Mouse (Mus musculus): ENCODE measurements around the gene Rpp40. TPM values are rescaled to one million over a fixed set of nuclear protein-coding genes. Genes with fewer than 3 reads are reported as not detected.

Rpp40 gene
- polyA plus RNA-seq (2012; rRNA removed), result 4.5 and 4.9 TPM in 2 replicates

- H3K4me3 ChIP-seq (ENCODE audit: control insufficient read depth, low read depth, low read length), result peak within 1 kb of the TSS; percentile 93
- H3K36me3 ChIP-seq (ENCODE audit: control insufficient read depth, insufficient read depth, low read length), result no peaks in the 10 kb centered on the region
- peak within 1 kb of the TSS; percentile 71 for H3K27ac ChIP-seq (ENCODE audit: control insufficient read depth, insufficient read depth, low read depth, low read length)
- no peaks in the 10 kb centered on the region for H3K27me3 ChIP-seq (ENCODE audit: control insufficient read depth, insufficient read depth, low read length)
- TF ChIP-seq CTCF (IDR thresholded peaks at IDR 0.05; ENCODE audit: control insufficient read depth, insufficient read depth, insufficient replicate concordance, low read depth, low read length) (no peak), POLR2A (IDR thresholded peaks at IDR 0.05; ENCODE audit: control insufficient read depth, low read depth, low read length) (no peak; the same call in 1 of the 2 replicates)
- no peaks in the 10 kb centered on the region for H3K4me1 ChIP-seq (ENCODE audit: control insufficient read depth, insufficient read depth, low read length)
Observed at GRCm38 (mm10) chr13:35905879-35906481, at the start of gene Rpp40. Gene Rpp40 (minus strand): TSS chr13:35906359.

GRCm38 (mm10) chr13:35949814-35950455, 43.8 kb upstream of the Rpp40 start:
- TF ChIP-seq POLR2A (IDR thresholded peaks at IDR 0.05; ENCODE audit: control insufficient read depth, low read depth, low read length), result no peak
- no peak for TF ChIP-seq CTCF (IDR thresholded peaks at IDR 0.05; ENCODE audit: control insufficient read depth, insufficient read depth, insufficient replicate concordance, low read depth, low read length)
- Histone ChIP-seq H3K27me3 (ENCODE audit: control insufficient read depth, insufficient read depth, low read length) (no peaks in the 10 kb centered on the region), H3K4me3 (ENCODE audit: control insufficient read depth, low read depth, low read length) (no peak overlapping the region), H3K36me3 (ENCODE audit: control insufficient read depth, insufficient read depth, low read length) (no peaks in the 10 kb centered on the region), H3K4me1 (ENCODE audit: control insufficient read depth, insufficient read depth, low read length) (peaks cover 3% of the 10 kb centered on the region; the same call in 1 of the 2 replicates), H3K27ac (ENCODE audit: control insufficient read depth, insufficient read depth, low read depth, low read length) (no peak overlapping the region)

- Histone ChIP-seq H3K27ac (ENCODE audit: control insufficient read depth, insufficient read depth, low read depth, low read length) (no peak overlapping the region), H3K4me1 (ENCODE audit: control insufficient read depth, insufficient read depth, low read length) (peaks cover 3% of the 10 kb centered on the region; the same call in 1 of the 2 replicates), H3K4me3 (ENCODE audit: control insufficient read depth, low read depth, low read length) (peak overlapping the region; percentile 42; the same call in 1 of the 2 replicates), H3K36me3 (ENCODE audit: control insufficient read depth, insufficient read depth, low read length) (no peaks in the 10 kb centered on the region), H3K27me3 (ENCODE audit: control insufficient read depth, insufficient read depth, low read length) (no peaks in the 10 kb centered on the region)
- TF ChIP-seq POLR2A (IDR thresholded peaks at IDR 0.05; ENCODE audit: control insufficient read depth, low read depth, low read length), result no peak
- peak; percentile 45; the same call in 1 of the 2 replicates for TF ChIP-seq CTCF (IDR thresholded peaks at IDR 0.05; ENCODE audit: control insufficient read depth, insufficient read depth, insufficient replicate concordance, low read depth, low read length)
Observed at GRCm38 (mm10) chr13:35947354-35948000, 41.3 kb upstream of the Rpp40 start.

GRCm38 (mm10) chr13:35946659-35947353, 40.6 kb upstream of the Rpp40 start:
- peak overlapping the region; percentile 26 for H3K4me3 ChIP-seq (ENCODE audit: control insufficient read depth, low read depth, low read length)
- H3K4me1 ChIP-seq (ENCODE audit: control insufficient read depth, insufficient read depth, low read length), result peaks cover 3% of the 10 kb centered on the region; the same call in 1 of the 2 replicates
- TF ChIP-seq POLR2A (IDR thresholded peaks at IDR 0.05; ENCODE audit: control insufficient read depth, low read depth, low read length) (no peak), CTCF (IDR thresholded peaks at IDR 0.05; ENCODE audit: control insufficient read depth, insufficient read depth, insufficient replicate concordance, low read depth, low read length) (no peak)
- no peak overlapping the region for H3K27ac ChIP-seq (ENCODE audit: control insufficient read depth, insufficient read depth, low read depth, low read length)
- H3K36me3 ChIP-seq (ENCODE audit: control insufficient read depth, insufficient read depth, low read length), result no peaks in the 10 kb centered on the region
- H3K27me3 ChIP-seq (ENCODE audit: control insufficient read depth, insufficient read depth, low read length), result no peaks in the 10 kb centered on the region

GRCm38 (mm10) chr13:35940934-35941333, 34.8 kb upstream of the Rpp40 start:
- Histone ChIP-seq H3K27me3 (ENCODE audit: control insufficient read depth, insufficient read depth, low read length) (no peaks in the 10 kb centered on the region), H3K27ac (ENCODE audit: control insufficient read depth, insufficient read depth, low read depth, low read length) (no peak overlapping the region), H3K4me3 (ENCODE audit: control insufficient read depth, low read depth, low read length) (no peak overlapping the region), H3K4me1 (ENCODE audit: control insufficient read depth, insufficient read depth, low read length) (peaks cover 2% of the 10 kb centered on the region), H3K36me3 (ENCODE audit: control insufficient read depth, insufficient read depth, low read length) (no peaks in the 10 kb centered on the region)
- no peak for TF ChIP-seq POLR2A (IDR thresholded peaks at IDR 0.05; ENCODE audit: control insufficient read depth, low read depth, low read length)
- no peak for TF ChIP-seq CTCF (IDR thresholded peaks at IDR 0.05; ENCODE audit: control insufficient read depth, insufficient read depth, insufficient replicate concordance, low read depth, low read length)

GRCm38 (mm10) chr13:35939871-35940665, 33.9 kb upstream of the Rpp40 start:
- H3K36me3 ChIP-seq (ENCODE audit: control insufficient read depth, insufficient read depth, low read length), result no peaks in the 10 kb centered on the region
- H3K27ac ChIP-seq (ENCODE audit: control insufficient read depth, insufficient read depth, low read depth, low read length), result no peak overlapping the region
- H3K4me1 ChIP-seq (ENCODE audit: control insufficient read depth, insufficient read depth, low read length), result peaks cover 2% of the 10 kb centered on the region
- H3K4me3 ChIP-seq (ENCODE audit: control insufficient read depth, low read depth, low read length), result no peak overlapping the region
- TF ChIP-seq POLR2A (IDR thresholded peaks at IDR 0.05; ENCODE audit: control insufficient read depth, low read depth, low read length) (no peak), CTCF (IDR thresholded peaks at IDR 0.05; ENCODE audit: control insufficient read depth, insufficient read depth, insufficient replicate concordance, low read depth, low read length) (no peak)
- H3K27me3 ChIP-seq (ENCODE audit: control insufficient read depth, insufficient read depth, low read length), result no peaks in the 10 kb centered on the region
